Mouse (Mus musculus) midbrain, embryonic 15.5 days (tissue): Measurements from ENCODE around the gene Rbm8a. TPM values are rescaled to one million over a fixed set of nuclear protein-coding genes. Genes with fewer than 3 reads are reported as not detected.

Experiments used
- ATAC-seq: fragments of 200-750 bp; cut with Nextera tagmentation; replicated peaks from 2 replicates; pipeline ENCODE4 v1.8.0; 2017; ENCODE audit warnings: moderate TSS enrichment
- H3K27ac ChIP-seq: fragments of 300-500 bp; sonication (generic); 2 replicates; pipeline ENCODE4 v1.5.1; 2015; ENCODE audit warnings: mild to moderate bottlenecking, inconsistent platforms
- H3K27me3 ChIP-seq: fragments of 300-500 bp; sonication (generic); replicated peaks from 2 replicates; pipeline ENCODE4 v1.6.1; 2015; ENCODE audit warnings: inconsistent platforms
- H3K36me3 ChIP-seq: fragments of 300-500 bp; sonication (generic); replicated peaks from 2 replicates; pipeline ENCODE4 v1.6.1; 2015; ENCODE audit warnings: inconsistent platforms
- H3K4me1 ChIP-seq: fragments of 300-500 bp; sonication (generic); 2 replicates; pipeline ENCODE4 v1.6.1; 2015; ENCODE audit warnings: inconsistent platforms
- H3K4me2 ChIP-seq: fragments of 300-500 bp; sonication (generic); 2 replicates; pipeline ENCODE4 v1.6.1; 2015; ENCODE audit warnings: inconsistent platforms, mild to moderate bottlenecking, moderate library complexity
- H3K4me3 ChIP-seq: fragments of 300-500 bp; sonication (generic); 2 replicates; pipeline ENCODE4 v1.5.1; 2015; ENCODE audit warnings: mild to moderate bottlenecking, inconsistent platforms
- H3K9ac ChIP-seq: fragments of 300-500 bp; sonication (generic); 2 replicates; pipeline ENCODE4 v1.6.1; 2015; ENCODE audit warnings: mild to moderate bottlenecking, inconsistent platforms
- H3K9me3 ChIP-seq: fragments of 300-500 bp; sonication (generic); 2 replicates; pipeline ENCODE4 v1.6.1; 2016; ENCODE audit warnings: inconsistent platforms
- WGBS: fragments of 180-500 bp; shearing (Covaris S2); methylation state at CpG from one replicate; pipeline ENCODE4 v1.1.7; 2015; ENCODE audit warnings: mixed read lengths; 5-methylcytosine and 5-hydroxymethylcytosine counted together
- polyA plus RNA-seq: library from polyadenylated mRNA; unstranded; fragments of >200 nt; fragmentation: Nextera tagmentation; extraction: Ambion mirVana; gene quantifications from 2 replicates; pipeline ENCODE4 v1.2.1, GENCODE M21; 2015

Gene Rbm8a
- polyA plus RNA-seq, 1 experiment from 2014 or later: 127 TPM

GRCm38 (mm10) chr3:96623201-96623600, 6.5 kb upstream of the Rbm8a start:
- no peaks in the 10 kb centered on the region for H3K4me1 ChIP-seq
- H3K36me3 ChIP-seq: peaks cover 30% of the 10 kb centered on the region

GRCm38 (mm10) chr3:96632058-96632457, 2.3 kb downstream of the Rbm8a start:
- no peak for ATAC-seq

More at GRCm38 (mm10) chr3:96623201-96623600, 6.5 kb upstream of the Rbm8a start:
- no peaks in the 10 kb centered on the region for H3K9me3 ChIP-seq
- H3K9ac ChIP-seq: no peak overlapping the region
- no peak for ATAC-seq
- no peak overlapping the region for H3K27ac ChIP-seq
- H3K27me3 ChIP-seq: no peaks in the 10 kb centered on the region
- H3K4me2 ChIP-seq: no peak overlapping the region
- WGBS: 95% methylated on average over 4 of the region's 4 CpGs
- no peak overlapping the region for H3K4me3 ChIP-seq

DNA sequence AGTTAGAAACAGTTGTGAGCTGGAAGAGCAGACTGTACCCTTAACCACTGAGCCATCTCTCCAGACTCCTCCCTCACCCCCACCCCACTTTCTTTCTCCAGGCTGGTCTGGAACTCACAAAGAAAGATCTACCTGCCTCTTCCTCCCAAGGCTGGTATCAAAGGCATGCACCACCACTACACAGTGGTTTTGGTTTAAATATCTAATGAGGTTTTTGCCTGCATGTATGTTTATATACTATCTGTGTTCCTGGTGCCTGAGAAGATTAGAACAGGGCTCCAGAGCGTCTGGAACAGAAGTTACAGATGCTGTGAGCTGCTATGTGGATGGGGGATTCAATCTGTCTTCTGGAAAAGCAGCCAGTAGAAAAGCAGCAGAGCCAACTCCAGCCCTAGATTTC, 4.3 kb downstream of the Rbm8a start:
- Histone ChIP-seq H3K27ac (no peak overlapping the region), H3K9me3 (no peaks in the 10 kb centered on the region), H3K36me3 (peaks cover 13% of the 10 kb centered on the region), H3K4me3 (no peak overlapping the region), H3K4me2 (no peak overlapping the region), H3K9ac (no peak overlapping the region), H3K27me3 (no peaks in the 10 kb centered on the region), H3K4me1 (peaks cover 37% of the 10 kb centered on the region)
- 83% methylated on average over 1 of the region's 1 CpGs for WGBS
- ATAC-seq: no peak

More at GRCm38 (mm10) chr3:96632058-96632457, 2.3 kb downstream of the Rbm8a start:
- H3K27ac ChIP-seq: no peak overlapping the region
- peaks cover 5% of the 10 kb centered on the region; the same call in 1 of the 2 replicates for H3K36me3 ChIP-seq
- no peak overlapping the region for H3K9ac ChIP-seq
- no peak overlapping the region for H3K4me2 ChIP-seq
- no peak overlapping the region for H3K4me3 ChIP-seq
- no peaks in the 10 kb centered on the region for H3K9me3 ChIP-seq
- peaks cover 34% of the 10 kb centered on the region for H3K4me1 ChIP-seq
- no peaks in the 10 kb centered on the region for H3K27me3 ChIP-seq

DNA sequence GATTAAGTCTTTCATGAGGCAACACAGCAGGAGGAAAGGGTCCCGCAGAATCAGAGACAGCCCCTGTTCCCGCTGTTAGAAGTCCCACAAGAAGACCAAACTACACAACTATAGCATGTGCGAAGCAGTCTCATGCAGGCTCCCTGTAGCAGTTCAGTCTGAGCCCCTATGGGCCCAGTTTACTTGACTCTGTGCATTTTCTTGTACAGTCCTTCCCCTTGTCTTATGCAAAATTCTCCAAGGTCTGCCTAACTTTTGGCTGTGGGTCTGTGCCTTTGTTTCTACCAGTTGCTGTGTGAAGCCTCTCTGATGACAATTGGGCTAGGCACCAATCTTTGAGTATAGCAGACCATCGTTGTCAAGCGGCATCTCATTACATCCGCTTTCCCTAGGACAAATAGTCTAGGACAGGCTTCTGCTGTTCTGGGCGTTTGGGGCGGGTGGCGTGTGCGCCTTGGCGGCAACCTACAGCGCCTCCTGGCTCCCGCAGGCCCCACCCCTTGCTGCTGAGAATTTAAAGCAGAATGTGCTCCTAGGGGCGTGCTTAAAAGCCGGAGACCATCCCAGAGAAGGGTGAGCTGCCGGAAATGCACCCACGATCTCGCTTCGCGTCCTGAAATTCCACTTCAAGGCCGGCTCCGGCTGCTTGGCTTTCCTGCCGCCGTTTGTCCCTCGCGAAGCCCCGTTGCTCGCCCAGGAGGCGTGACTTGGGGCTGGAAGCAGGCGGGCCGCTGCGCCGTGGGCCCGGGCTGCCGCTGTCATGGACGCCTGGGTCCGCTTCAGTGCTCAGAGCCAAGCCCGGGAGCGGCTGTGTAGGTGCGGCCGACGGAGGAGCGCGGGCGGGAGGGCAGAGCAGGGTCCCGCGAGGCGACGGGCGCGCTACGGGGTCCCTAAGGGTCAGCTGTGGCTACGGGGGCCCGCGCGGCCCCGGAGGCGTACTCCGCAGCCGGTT, 5.5 kb downstream of the Rbm8a start, which contains the start of the genes Pex11b and Gm42957:
Gene Pex11b, plus strand, starts transcription at position 449 of the 952 bp plus-strand sequence.
Gene Gm42957, plus strand, starts transcription at position 547 of the 952 bp plus-strand sequence.
- H3K4me2 ChIP-seq: peak within 1 kb of the TSS; percentile 91
- peak within 1 kb of the TSS; percentile 85 for H3K27ac ChIP-seq
- H3K27me3 ChIP-seq: no peaks in the 10 kb centered on the region
- H3K4me1 ChIP-seq: peaks cover 33% of the 10 kb centered on the region
- peak within 1 kb of the TSS; percentile 91 for H3K9ac ChIP-seq
- H3K36me3 ChIP-seq: peaks cover 22% of the 10 kb centered on the region
- ATAC-seq: peak; percentile 88
- 1% methylated on average over 60 of the region's 60 CpGs for WGBS
- no peaks in the 10 kb centered on the region for H3K9me3 ChIP-seq
- H3K4me3 ChIP-seq: peak within 1 kb of the TSS; percentile 91

DNA sequence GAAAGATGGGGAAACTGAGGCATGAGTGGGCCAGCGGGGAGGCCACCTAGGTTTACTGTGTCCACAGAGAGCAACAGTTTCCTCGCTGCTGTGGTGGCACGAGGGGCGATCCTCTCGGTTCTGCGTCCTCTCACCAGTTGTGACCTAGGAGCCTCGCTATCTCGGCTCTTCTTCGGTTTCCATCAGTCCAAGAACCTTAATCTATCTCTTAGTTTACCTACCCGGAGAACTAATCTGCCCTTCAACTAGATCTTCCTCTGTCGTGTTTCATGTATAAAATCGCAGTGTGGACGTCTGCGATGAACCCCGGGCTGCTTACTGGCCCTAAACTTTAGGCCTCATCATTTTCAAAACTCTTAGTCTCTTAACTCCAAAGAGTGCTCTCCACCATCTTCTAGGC, 6.2 kb downstream of the Rbm8a start:
- Histone ChIP-seq H3K4me1 (peaks cover 29% of the 10 kb centered on the region), H3K36me3 (peaks cover 23% of the 10 kb centered on the region), H3K4me3 (peak overlapping the region; percentile 91), H3K9me3 (no peaks in the 10 kb centered on the region), H3K9ac (peak overlapping the region; percentile 91), H3K27ac (peak overlapping the region; percentile 85), H3K27me3 (no peaks in the 10 kb centered on the region), H3K4me2 (peak overlapping the region; percentile 91)
- WGBS: 10% methylated on average over 15 of the region's 15 CpGs
- ATAC-seq: no peak; the same call in 1 of the 2 replicates

GRCm38 (mm10) chr3:96636448-96636847, 6.7 kb downstream of the Rbm8a start:
- H3K4me3 ChIP-seq: peak overlapping the region; percentile 91
- ATAC-seq: no peak
- peak overlapping the region; percentile 91 for H3K4me2 ChIP-seq
- 70% methylated on average over 11 of the region's 11 CpGs for WGBS
- H3K4me1 ChIP-seq: peaks cover 23% of the 10 kb centered on the region
- no peak overlapping the region for H3K9ac ChIP-seq
- peaks cover 23% of the 10 kb centered on the region for H3K36me3 ChIP-seq
- no peaks in the 10 kb centered on the region for H3K27me3 ChIP-seq
- no peak overlapping the region for H3K27ac ChIP-seq
- H3K9me3 ChIP-seq: no peaks in the 10 kb centered on the region

DNA sequence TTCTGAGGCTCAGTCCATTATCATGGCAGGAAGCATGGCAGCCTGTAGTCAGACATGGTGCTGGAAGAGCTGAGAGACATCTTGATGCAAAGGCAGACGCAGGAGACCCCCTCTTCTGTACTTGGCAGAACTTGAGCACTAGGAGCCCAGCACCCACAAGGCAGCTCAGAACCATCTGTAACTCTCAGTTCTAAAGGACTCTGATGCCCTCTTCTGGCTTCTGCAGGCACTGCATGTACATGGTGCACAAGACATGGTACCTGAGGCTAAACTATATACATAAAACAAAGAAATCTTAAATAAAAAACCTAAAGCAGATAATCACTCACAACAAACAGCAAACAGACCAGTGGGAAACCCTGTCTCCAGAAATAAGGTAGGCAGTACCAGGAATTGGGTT, 9.5 kb downstream of the Rbm8a start:
- no peak for ATAC-seq
- WGBS: 70% methylated on average over 1 of the region's 1 CpGs
- no peak overlapping the region for H3K27ac ChIP-seq
- peaks cover 24% of the 10 kb centered on the region for H3K36me3 ChIP-seq
- H3K27me3 ChIP-seq: no peaks in the 10 kb centered on the region
- H3K9me3 ChIP-seq: no peaks in the 10 kb centered on the region
- H3K4me1 ChIP-seq: peaks cover 23% of the 10 kb centered on the region
- no peak overlapping the region for H3K4me3 ChIP-seq
- H3K9ac ChIP-seq: no peak overlapping the region
- no peak overlapping the region for H3K4me2 ChIP-seq

- no peak within 1 kb of the TSS for H3K4me2 ChIP-seq
- no peak for ATAC-seq
Measured at GRCm38 (mm10) chr3:96645018-96645649, 15.4 kb downstream of the Rbm8a start, which contains the start of gene Itga10. Itga10 (plus strand) TSS chr3:96645584.

DNA sequence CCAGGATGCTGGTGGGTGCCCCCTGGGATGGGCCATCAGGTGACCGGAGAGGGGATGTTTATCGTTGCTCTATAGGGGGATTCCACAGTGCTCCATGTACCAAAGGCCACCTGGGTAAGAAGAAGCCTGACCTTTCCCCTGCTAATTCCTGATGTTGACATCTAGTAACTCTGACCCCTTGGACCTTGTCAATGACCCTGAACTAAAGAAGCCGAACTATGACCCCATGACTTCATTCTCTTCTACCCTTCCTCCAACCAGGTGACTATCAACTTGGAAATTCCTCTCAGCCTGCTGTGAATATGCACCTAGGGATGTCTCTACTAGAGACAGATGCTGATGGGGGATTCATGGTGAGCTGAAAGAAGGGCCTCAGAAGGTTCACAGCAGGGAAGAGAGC, 17.6 kb downstream of the Rbm8a start:
- Histone ChIP-seq H3K36me3 (peaks cover 12% of the 10 kb centered on the region), H3K9me3 (no peaks in the 10 kb centered on the region), H3K4me1 (no peaks in the 10 kb centered on the region), H3K4me3 (no peak overlapping the region), H3K4me2 (no peak overlapping the region), H3K27ac (no peak overlapping the region), H3K9ac (no peak overlapping the region), H3K27me3 (no peaks in the 10 kb centered on the region)
- no peak for ATAC-seq
- whole genome bisulfite sequencing: 83% methylated on average over 3 of the region's 3 CpGs

More at GRCm38 (mm10) chr3:96645018-96645649, 15.4 kb downstream of the Rbm8a start, which contains the start of gene Itga10:
- WGBS: 63% methylated on average over 7 of the region's 7 CpGs
- Histone ChIP-seq H3K9ac (no peak within 1 kb of the TSS), H3K9me3 (no peaks in the 10 kb centered on the region), H3K36me3 (peaks cover 14% of the 10 kb centered on the region), H3K27ac (no peak within 1 kb of the TSS), H3K27me3 (no peaks in the 10 kb centered on the region), H3K4me3 (no peak within 1 kb of the TSS), H3K4me1 (no peaks in the 10 kb centered on the region)

DNA sequence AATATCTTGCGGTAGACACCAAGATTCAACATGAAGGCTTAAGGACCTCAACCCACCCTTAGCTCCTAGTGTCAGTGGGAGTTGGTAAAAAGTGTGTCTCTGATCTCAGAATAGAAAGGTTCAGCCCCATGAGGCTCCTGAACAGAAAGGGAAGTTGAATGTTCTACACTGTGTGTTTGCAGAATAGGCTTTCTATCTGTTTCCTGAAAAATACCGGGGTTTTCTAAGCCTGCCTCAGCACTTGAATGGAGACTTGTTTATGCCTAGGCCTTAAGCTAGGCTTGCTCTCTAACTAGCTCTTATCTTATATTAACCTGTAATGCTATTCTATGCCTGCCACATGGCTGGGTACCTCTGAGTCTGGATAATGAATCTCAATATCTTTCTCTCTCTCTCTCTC, 31.2 kb downstream of the Rbm8a start:
- Histone ChIP-seq H3K27ac (no peak overlapping the region), H3K9me3 (no peaks in the 10 kb centered on the region), H3K4me3 (no peak overlapping the region), H3K4me1 (peaks cover 15% of the 10 kb centered on the region; the same call in 1 of the 2 replicates), H3K36me3 (no peaks in the 10 kb centered on the region), H3K27me3 (no peaks in the 10 kb centered on the region), H3K4me2 (no peak overlapping the region), H3K9ac (no peak overlapping the region)
- no peak for ATAC-seq
- WGBS: 94% methylated on average over 2 of the region's 2 CpGs

DNA sequence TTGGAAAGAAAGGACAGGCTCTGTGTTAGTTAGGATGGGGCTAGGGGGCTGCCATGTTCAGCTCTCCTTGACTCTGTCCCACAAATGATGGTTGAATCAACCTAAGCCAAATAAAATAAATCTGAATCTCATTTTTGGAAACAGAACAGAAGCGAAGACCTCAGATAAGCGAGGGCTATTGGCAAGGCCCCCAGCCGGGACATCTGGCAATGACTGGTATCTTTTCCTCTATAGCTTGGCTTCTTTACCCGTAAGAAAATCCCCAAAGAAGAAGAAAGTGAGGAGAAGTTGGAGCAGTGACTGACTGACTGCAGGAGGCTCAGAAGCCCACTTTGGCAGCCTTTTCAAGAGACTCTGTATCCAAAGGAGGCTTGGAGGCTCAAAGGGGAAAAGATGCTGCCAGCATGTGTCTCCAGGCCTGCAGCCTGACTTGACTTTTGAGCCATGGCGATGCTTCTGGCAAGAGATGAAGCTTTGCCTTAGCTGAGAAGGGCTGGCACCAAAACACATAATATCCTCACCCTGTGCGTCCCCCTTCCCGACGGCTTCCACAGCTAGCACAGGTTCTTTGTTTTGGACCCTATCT, 33.1 kb downstream of the Rbm8a start:
- ATAC-seq: peak; percentile 3; the same call in 1 of the 2 replicates
- Histone ChIP-seq H3K9ac (peak overlapping the region; percentile 34; the same call in 1 of the 2 replicates), H3K4me2 (peak overlapping the region; percentile 70), H3K27me3 (no peaks in the 10 kb centered on the region), H3K4me3 (peak overlapping the region; percentile 38; the same call in 1 of the 2 replicates), H3K27ac (peak overlapping the region; percentile 77; the same call in 1 of the 2 replicates), H3K36me3 (no peaks in the 10 kb centered on the region), H3K9me3 (no peaks in the 10 kb centered on the region), H3K4me1 (peaks cover 15% of the 10 kb centered on the region; the same call in 1 of the 2 replicates)
- 47% methylated on average over 8 of the region's 8 CpGs for WGBS
